Mouse (Mus musculus): ENCODE measurements around the gene Lpgat1. TPM values are rescaled to one million over a fixed set of nuclear protein-coding genes. Genes with fewer than 3 reads are reported as not detected.
A peak's percentile ranks its signal among the peaks of the same experiment; 100 is the strongest.

Lpgat1 gene
- total RNA-seq, 1 experiment from 2014 or later: 13.8 TPM

GRCm38 (mm10) chr1:191802820-191803655, 85.4 kb downstream of the Lpgat1 start:
- no peak for ATAC-seq (replicated peaks; ENCODE audit: low read depth, poor library complexity, severe bottlenecking)

- no peak for ATAC-seq (replicated peaks; ENCODE audit: low read depth, poor library complexity, severe bottlenecking)
Observed at GRCm38 (mm10) chr1:191804747-191805146, 87.1 kb downstream of the Lpgat1 start.

- ATAC-seq (replicated peaks; ENCODE audit: low read depth, poor library complexity, severe bottlenecking): no peak
Observed at GRCm38 (mm10) chr1:191805788-191806187, 88.2 kb downstream of the Lpgat1 start.

DNA sequence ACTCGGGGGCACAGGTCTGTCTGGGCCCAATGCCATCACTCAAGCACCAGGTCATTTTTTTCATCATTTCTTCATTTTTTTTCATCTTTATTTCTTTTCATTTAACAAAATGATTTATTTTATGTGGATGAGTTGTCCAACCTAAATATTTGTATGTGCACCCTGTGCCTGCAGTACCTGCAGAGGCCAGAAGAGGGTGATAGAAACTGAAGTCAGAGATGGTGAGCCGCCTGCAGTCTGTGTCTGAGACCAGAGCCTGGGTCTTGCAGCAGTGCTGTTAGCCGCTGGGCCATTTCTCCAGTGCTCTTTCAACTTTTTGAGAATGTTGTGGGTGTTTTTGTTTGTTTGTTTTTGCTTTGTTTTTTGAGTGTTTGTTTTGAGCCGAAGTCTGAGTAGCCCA, 89.1 kb downstream of the Lpgat1 start:
- ATAC-seq (replicated peaks; ENCODE audit: low read depth, poor library complexity, severe bottlenecking): no peak

- ATAC-seq (replicated peaks; ENCODE audit: low read depth, poor library complexity, severe bottlenecking): no peak
Observed at GRCm38 (mm10) chr1:191807979-191808378, 90.3 kb downstream of the Lpgat1 start.

DNA sequence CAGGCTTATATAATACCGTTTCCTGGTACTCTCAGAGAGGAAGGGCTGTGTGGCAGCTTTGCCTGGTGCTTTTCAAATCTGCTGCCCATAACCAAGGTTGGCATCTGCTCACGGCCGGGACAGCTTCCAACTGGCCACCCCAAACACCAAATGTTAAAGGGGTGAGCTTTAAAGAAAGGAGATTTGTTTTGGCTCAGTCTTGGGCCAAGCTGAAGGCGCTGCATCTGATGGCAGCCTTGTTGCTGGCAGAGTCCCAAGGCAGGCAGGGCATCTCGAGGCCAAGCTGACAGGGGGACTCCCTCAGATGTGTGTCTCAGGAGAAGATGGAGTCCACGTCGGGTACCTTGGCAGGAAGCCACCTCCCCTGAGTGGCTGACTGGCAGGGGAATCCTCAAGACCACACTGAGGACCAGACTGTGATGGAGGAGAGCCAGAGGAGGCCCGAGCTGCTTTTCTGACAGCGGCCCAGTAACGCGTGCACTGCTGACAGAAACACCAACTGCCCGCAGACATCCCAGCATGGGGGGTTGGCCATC, 91.1 kb downstream of the Lpgat1 start:
- no peak for ATAC-seq (replicated peaks; ENCODE audit: low read depth, poor library complexity, severe bottlenecking)

GRCm38 (mm10) chr1:191811774-191812173, 94.1 kb downstream of the Lpgat1 start:
- no peak for ATAC-seq (replicated peaks; ENCODE audit: low read depth, poor library complexity, severe bottlenecking)

GRCm38 (mm10) chr1:191812949-191813691, 95.5 kb downstream of the Lpgat1 start:
- ATAC-seq (replicated peaks; ENCODE audit: low read depth, poor library complexity, severe bottlenecking): 0 out of 2 replicates have a peak, but pooled peaks have one; percentile 7

DNA sequence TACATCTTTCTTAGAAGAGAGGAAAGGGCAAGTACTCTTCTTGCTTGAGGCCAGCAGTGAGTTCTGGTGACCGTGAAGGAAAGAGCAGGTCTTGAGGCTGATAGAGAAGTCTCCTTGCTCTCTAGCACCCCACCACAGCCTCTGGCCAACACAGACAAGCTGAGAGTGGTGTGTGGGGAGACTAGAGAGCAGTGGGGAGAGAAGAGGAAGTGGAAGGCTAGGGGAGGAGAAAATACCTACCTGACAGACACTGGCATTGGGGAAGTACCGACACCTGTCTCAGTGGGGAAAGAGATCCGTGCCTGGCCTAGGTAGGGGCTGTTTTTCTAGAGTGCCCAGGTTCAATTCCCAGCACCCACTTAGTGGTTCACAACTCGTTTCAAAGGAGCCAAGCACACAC, 96.6 kb downstream of the Lpgat1 start:
- peak; percentile 70 for ATAC-seq (replicated peaks; ENCODE audit: low read depth, poor library complexity, severe bottlenecking)

DNA sequence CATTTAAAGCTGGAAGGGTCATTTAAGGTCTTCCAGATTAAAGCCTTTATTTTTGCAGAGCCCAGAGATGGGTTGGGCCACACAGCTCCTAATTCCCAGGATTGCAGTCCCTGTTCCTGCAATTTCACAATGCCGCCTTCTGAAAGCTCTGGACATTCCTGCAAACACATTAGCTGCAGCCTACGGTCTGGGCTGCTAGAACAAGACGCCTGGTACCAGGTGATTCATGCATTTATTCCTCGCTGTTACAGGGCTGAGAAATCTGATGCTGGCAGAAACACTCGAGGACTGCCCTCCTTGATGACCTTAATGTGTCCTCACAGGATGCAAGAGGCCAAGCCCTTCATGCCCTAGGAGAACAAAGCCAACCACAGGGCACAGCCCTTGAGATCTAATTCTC, 97.3 kb downstream of the Lpgat1 start:
- no peak for ATAC-seq (replicated peaks; ENCODE audit: low read depth, poor library complexity, severe bottlenecking)

DNA sequence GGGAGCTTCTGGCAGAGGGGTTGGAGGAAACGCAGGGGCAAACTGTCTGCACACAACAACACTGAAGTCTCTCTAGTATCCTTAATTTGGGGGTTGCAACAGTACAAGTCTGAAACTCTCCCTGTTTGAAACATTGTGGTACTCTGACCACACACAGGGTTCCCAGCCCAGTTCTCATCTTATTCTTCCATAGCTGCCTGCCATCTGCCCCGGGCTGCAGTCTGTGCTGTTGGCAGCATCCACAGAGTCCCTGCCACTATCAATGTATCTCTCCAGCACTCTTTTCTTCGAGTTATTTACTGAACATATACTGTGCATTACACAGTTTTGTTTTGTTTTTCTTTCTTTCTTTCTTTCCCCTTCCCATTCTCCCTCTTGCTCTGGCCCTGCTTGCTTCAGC, 99.0 kb downstream of the Lpgat1 start:
- no peak for ATAC-seq (replicated peaks; ENCODE audit: low read depth, poor library complexity, severe bottlenecking)

GRCm38 (mm10) chr1:191817418-191818144, 99.9 kb downstream of the Lpgat1 start:
- peak; percentile 77 for ATAC-seq (replicated peaks; ENCODE audit: low read depth, poor library complexity, severe bottlenecking)

DNA sequence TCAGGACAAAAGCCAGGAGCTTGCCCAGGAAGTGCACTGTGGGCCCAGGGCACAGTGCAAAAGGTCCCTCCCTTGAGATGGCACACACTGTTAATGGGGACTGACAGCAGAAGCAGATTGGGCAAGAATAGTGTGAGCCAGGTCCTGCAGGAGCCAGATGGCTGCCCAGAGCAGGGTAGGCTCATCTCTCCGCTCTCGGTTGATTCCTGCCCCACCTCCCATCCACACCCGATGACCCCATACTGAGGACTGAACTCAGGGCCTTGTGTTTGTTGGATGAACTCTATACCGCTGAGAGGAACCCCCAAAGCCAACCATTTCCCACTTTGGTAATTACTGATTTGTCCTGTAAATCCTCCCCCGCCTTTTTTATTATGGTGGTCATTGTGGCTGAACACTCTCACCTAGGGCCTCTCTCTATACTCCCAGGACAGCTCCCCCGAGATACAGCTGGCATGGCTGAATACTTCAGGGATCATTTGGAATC, 100.6 kb downstream of the Lpgat1 start:
- ATAC-seq (replicated peaks; ENCODE audit: low read depth, poor library complexity, severe bottlenecking): peak; percentile 8

- ATAC-seq (replicated peaks; ENCODE audit: low read depth, poor library complexity, severe bottlenecking): no peak
Observed at GRCm38 (mm10) chr1:191819026-191819425, 101.4 kb downstream of the Lpgat1 start.

DNA sequence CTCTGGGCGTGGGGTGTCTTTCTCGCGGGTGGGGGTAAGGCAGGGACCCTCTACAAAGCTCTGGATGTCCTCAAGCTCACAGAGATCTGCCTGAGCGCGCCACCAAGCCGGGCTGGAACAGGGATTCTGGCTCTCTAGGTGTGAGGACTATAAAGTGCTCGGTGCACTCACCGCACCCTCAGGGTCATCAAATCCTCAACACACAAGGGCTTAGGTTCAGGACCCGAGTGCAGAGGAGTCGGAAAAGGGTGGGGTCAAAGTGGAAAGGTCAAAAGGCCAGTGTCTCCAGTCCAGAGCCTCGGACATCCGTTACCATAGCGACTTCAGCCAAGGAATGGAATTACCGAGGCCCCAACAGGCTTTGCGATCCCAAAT, 103.3 kb downstream of the Lpgat1 start:
- ATAC-seq (replicated peaks; ENCODE audit: low read depth, poor library complexity, severe bottlenecking): peak; percentile 5

GRCm38 (mm10) chr1:191821326-191822091, 103.9 kb downstream of the Lpgat1 start, which contains the start of gene Nek2:
Gene Nek2, plus strand, starts transcription at chr1:191821444.
- peak; percentile 91 for ATAC-seq (replicated peaks; ENCODE audit: low read depth, poor library complexity, severe bottlenecking)

GRCm38 (mm10) chr1:191829124-191829523, 111.5 kb downstream of the Lpgat1 start:
- peak; percentile 92 for ATAC-seq (replicated peaks; ENCODE audit: low read depth, poor library complexity, severe bottlenecking)

DNA sequence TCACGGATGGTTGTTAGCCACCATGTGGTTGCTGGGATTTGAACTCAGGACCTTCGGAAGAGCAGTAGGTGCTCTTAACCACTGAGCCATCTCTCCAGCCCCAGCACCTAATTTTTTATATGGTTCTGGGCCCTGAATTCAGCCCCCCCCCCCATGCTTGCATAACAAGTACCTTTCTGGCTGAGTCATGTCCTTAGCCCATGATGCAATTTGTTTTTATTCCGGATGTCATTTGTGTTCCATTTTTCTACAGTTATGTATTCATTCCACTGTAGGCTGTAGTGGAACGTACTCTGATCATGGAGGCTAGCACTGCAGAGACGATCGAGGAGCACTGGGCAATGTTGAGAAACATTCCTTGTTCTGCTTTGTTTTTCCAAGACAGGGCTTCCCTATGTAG, 115.8 kb downstream of the Lpgat1 start:
- no peak for ATAC-seq (replicated peaks; ENCODE audit: low read depth, poor library complexity, severe bottlenecking)
